Mouse (Mus musculus) myocyte (in vitro differentiated cells): ENCODE results near the gene Ncam1.
A peak's percentile ranks its signal among the peaks of the same experiment; 100 is the strongest.

Experiments
- E2F4 ChIP-seq: IDR thresholded peaks from one replicate; pipeline ENCODE4 v1.6.1; 2011; ENCODE audit warnings: mild to moderate bottlenecking, control low read depth, moderate library complexity; ENCODE audit not compliant: insufficient read depth
- MAX ChIP-seq: IDR thresholded peaks from one replicate; pipeline ENCODE4 v1.6.1; 2011; ENCODE audit warnings: low read depth, mild to moderate bottlenecking, control low read depth
- MYOD1 ChIP-seq, 3 experiments: IDR thresholded peaks; one replicate each; pipeline ENCODE4 v1.6.1; 2011; ENCODE audit warnings: control low read depth in 2 of 3, low read depth in 2 of 3, mild to moderate bottlenecking in 2 of 3, moderate library complexity in 1 of 3; ENCODE audit not compliant: insufficient read length in 2 of 3, control insufficient read depth in 1 of 3
- MYOG ChIP-seq, 3 experiments: IDR thresholded peaks; one replicate each; pipeline ENCODE4 v1.6.1; 2011; ENCODE audit warnings: control low read depth in 2 of 3, low read depth in 2 of 3, mild to moderate bottlenecking in 2 of 3; ENCODE audit not compliant: insufficient read length in 2 of 3, control insufficient read depth in 1 of 3, insufficient read depth in 1 of 3
- POLR2A ChIP-seq: IDR thresholded peaks from one replicate; pipeline ENCODE4 v1.6.1; 2011; ENCODE audit warnings: low read depth, mild to moderate bottlenecking, control low read depth, moderate library complexity; ENCODE audit not compliant: insufficient read length
- POLR2AphosphoS2 ChIP-seq: IDR thresholded peaks from one replicate; pipeline ENCODE4 v1.6.1; 2011; ENCODE audit warnings: low read depth, control low read depth; ENCODE audit not compliant: insufficient read length
- TCF12 ChIP-seq: IDR thresholded peaks from one replicate; pipeline ENCODE4 v1.6.1; 2011; ENCODE audit warnings: mild to moderate bottlenecking, control low read depth; ENCODE audit not compliant: poor library complexity, insufficient read depth, severe bottlenecking
- TCF3 ChIP-seq: IDR thresholded peaks from one replicate; pipeline ENCODE4 v1.6.1; 2011; ENCODE audit warnings: low read depth, control low read depth; ENCODE audit not compliant: insufficient read length
- USF1 ChIP-seq: IDR thresholded peaks from one replicate; pipeline ENCODE4 v1.6.1; 2011; ENCODE audit warnings: low read depth, mild to moderate bottlenecking, control low read depth, moderate library complexity

- TF ChIP-seq MYOD1 (IDR thresholded peaks at IDR 0.05; ENCODE audit: control insufficient read depth in 1 of 3, insufficient read length in 2 of 3, low read depth in 2 of 3): no peak
- no peak for TF ChIP-seq POLR2A
- no peak for TF ChIP-seq MAX
- TF ChIP-seq TCF3: no peak
- no peak for TF ChIP-seq TCF12
- TF ChIP-seq E2F4: no peak
- TF ChIP-seq USF1: no peak
- TF ChIP-seq MYOG (IDR thresholded peaks at IDR 0.05; ENCODE audit: control insufficient read depth in 1 of 3, insufficient read depth in 1 of 3, insufficient read length in 2 of 3, low read depth in 2 of 3): no peak
- peak; percentile 27 for TF ChIP-seq POLR2AphosphoS2
Measured at GRCm38 (mm10) chr9:49739935-49740334, 58.8 kb downstream of the Ncam1 start.
